ENCODE assay signal across 8 mouse cellular contexts in genomic region chr3:136670110-136670359, GRCm38 (mm10). TPM values are rescaled to one million over a fixed set of nuclear protein-coding genes. Genes with fewer than 3 reads are reported as not detected.
A peak's percentile ranks its signal among the peaks of the same experiment; 100 is the strongest.
DNase-seq lines count a peak whose midpoint lies in the region; ATAC-seq and TF ChIP-seq lines count a peak whose summit lies in the region.

Gene Ppp3ca (plus strand): TSS chr3:136670124.

- TF ChIP-seq CTCF in cerebellum, adult 2 months (IDR thresholded peaks at IDR 0.05; ENCODE audit: borderline replicate concordance, insufficient read depth, low read depth, low read length), result no peak
- TF ChIP-seq CTCF in forebrain, postnatal 0 days (IDR thresholded peaks at IDR 0.05; ENCODE audit: low read depth), result no peak

- no peak for DNase-seq in cerebellum, adult 2 months
- DNase-seq in cerebellum, postnatal 36 days, result no peak
- DNase-seq in forebrain, postnatal 0 days, result no peak
- no peak for DNase-seq in cerebellum, postnatal 25 days
- DNase-seq in urinary bladder, postnatal 4 days (ENCODE audit: low spot score in 2 of 2), result no peak

- H3K4me2 ChIP-seq in forebrain, postnatal 0 days (ENCODE audit: low read depth), result peak within 1 kb of the TSS; percentile 83
- H3K4me2 ChIP-seq in hindbrain, embryonic 15.5 days, result peak within 1 kb of the TSS; percentile 65

- peak within 1 kb of the TSS; percentile 89 for H3K27ac ChIP-seq in cerebellum, adult 2 months (ENCODE audit: insufficient read depth, low read length)
- peak within 1 kb of the TSS; percentile 97 for H3K27ac ChIP-seq in forebrain, postnatal 0 days (ENCODE audit: low read depth, low read length)
- peak within 1 kb of the TSS; percentile 99 for H3K27ac ChIP-seq in hindbrain, embryonic 15.5 days (replicated peaks)
- H3K27ac ChIP-seq in macrophage, result peak within 1 kb of the TSS; percentile 72

- WGBS in cerebellum, adult 2 months, result under 1% methylated on average over 33 of the region's 43 CpGs
- WGBS in forebrain, postnatal 0 days, result 3% methylated on average over 31 of the region's 43 CpGs
- WGBS in hindbrain, embryonic 15.5 days, result 0% methylated on average over 38 of the region's 43 CpGs
- under 1% methylated on average over 43 of the region's 43 CpGs for WGBS in macrophage (ENCODE audit: missing documents)

- peak; percentile 4 for ATAC-seq in activated CD4-positive, CD25-positive, alpha-beta regulatory T cell, adult 4 months
- ATAC-seq in forebrain, postnatal 0 days, result no peak
- no peak for ATAC-seq in hindbrain, embryonic 15.5 days (ENCODE audit: low FRiP score, low read depth)

- H3K9ac ChIP-seq in forebrain, postnatal 0 days, result peak within 1 kb of the TSS; percentile 87
- peak within 1 kb of the TSS; percentile 63 for H3K9ac ChIP-seq in hindbrain, embryonic 15.5 days

- no peaks in the 10 kb centered on the region for H3K27me3 ChIP-seq in cerebellum, adult 2 months (ENCODE audit: control insufficient read depth, insufficient read depth, low read length)
- H3K27me3 ChIP-seq in forebrain, postnatal 0 days (ENCODE audit: insufficient read depth, low read length), result no peaks in the 10 kb centered on the region
- H3K27me3 ChIP-seq in hindbrain, embryonic 15.5 days, result no peaks in the 10 kb centered on the region

- peak; percentile 77; the same call in 1 of the 2 replicates for TF ChIP-seq POLR2A in cerebellum, adult 2 months (IDR thresholded peaks at IDR 0.05; ENCODE audit: borderline replicate concordance, insufficient read depth, low read length)

- no peaks in the 10 kb centered on the region for H3K9me3 ChIP-seq in forebrain, postnatal 0 days (ENCODE audit: low read length)
- no peaks in the 10 kb centered on the region for H3K9me3 ChIP-seq in hindbrain, embryonic 15.5 days

- H3K4me1 ChIP-seq in cerebellum, adult 2 months (ENCODE audit: control insufficient read depth, insufficient read depth, low read length), result peaks cover 5% of the 10 kb centered on the region; the same call in 1 of the 2 replicates
- peaks cover 17% of the 10 kb centered on the region for H3K4me1 ChIP-seq in forebrain, postnatal 0 days (ENCODE audit: insufficient read depth)
- H3K4me1 ChIP-seq in hindbrain, embryonic 15.5 days (replicated peaks), result peaks cover 33% of the 10 kb centered on the region

- H3K36me3 ChIP-seq in forebrain, postnatal 0 days (ENCODE audit: insufficient read depth), result no peaks in the 10 kb centered on the region
- H3K36me3 ChIP-seq in hindbrain, embryonic 15.5 days, result no peaks in the 10 kb centered on the region
- no peaks in the 10 kb centered on the region for H3K36me3 ChIP-seq in macrophage (ENCODE audit: inconsistent target)

- H3K79me2 ChIP-seq in macrophage (ENCODE audit: inconsistent target), result peaks cover 36% of the 10 kb centered on the region

- H3K4me3 ChIP-seq in cerebellum, adult 2 months (replicated peaks; ENCODE audit: insufficient read depth, low read depth, low read length), result peak within 1 kb of the TSS; percentile 93
- peak within 1 kb of the TSS; percentile 97 for H3K4me3 ChIP-seq in forebrain, postnatal 0 days (ENCODE audit: low read depth, low read length)
- peak within 1 kb of the TSS; percentile 60 for H3K4me3 ChIP-seq in hindbrain, embryonic 15.5 days
- peak within 1 kb of the TSS; percentile 81 for H3K4me3 ChIP-seq in macrophage (ENCODE audit: inconsistent target)

RNA-seq across cellular contexts. Expression of gene Ppp3ca, which starts in this region (rescaled TPM):
- polyA plus RNA-seq in cerebellum, adult 2 months (2012; rRNA removed), result 334 and 338 TPM in 2 replicates
- polyA plus RNA-seq in activated CD4-positive, CD25-positive, alpha-beta regulatory T cell, adult 4 months (2017; shearing (Covaris generic)), result 10 to 100 TPM; 13.5 to 21.0 TPM
- 223 and 229 TPM in 2 replicates for total RNA-seq in forebrain, postnatal 0 days (2014; rRNA removed)
- polyA plus RNA-seq in forebrain, postnatal 0 days (2015; fragmentation: Nextera tagmentation; extraction: Ambion mirVana), result 162 and 231 TPM in 2 replicates
- polyA plus RNA-seq in hindbrain, embryonic 15.5 days (2015; fragmentation: Nextera tagmentation; extraction: Ambion mirVana), result 157 and 180 TPM in 2 replicates
- 100 to 1,000 TPM in 22 of 26 experiments, 10 to 100 TPM in 4; 33.3 to 254 (median 187) TPM for total RNA-seq in macrophage (2018; cell fraction: chromatin; rRNA removed)
- total RNA-seq in macrophage (2018; cell fraction: cytosol; rRNA removed), result 10 to 100 TPM; 62.7 to 89.5 (median 78.5) TPM
- total RNA-seq in macrophage (2018; cell fraction: nucleus; rRNA removed), result 100 to 1,000 TPM in 21 of 26 experiments, 10 to 100 TPM in 5; 36.9 to 188 (median 128) TPM
- polyA plus RNA-seq in macrophage (2018), result 64.1 to 79.9 TPM (median 70.4 TPM) in 3 replicates
